Mouse (Mus musculus): Measurements from ENCODE around the gene Vars. TPM values are rescaled to one million over a fixed set of nuclear protein-coding genes. Genes with fewer than 3 reads are reported as not detected.

The Vars gene
- 109 and 114 TPM in 2 replicates for polyA plus RNA-seq (2014; fragmentation: Nextera tagmentation; extraction: Ambion mirVana)

GRCm38 (mm10) chr17:35000717-35001451, at the start of gene Vars:
Vars (plus strand) TSS chr17:35000987.
- H3K9me3 ChIP-seq (ENCODE audit: control insufficient read depth, low read length), result no peaks in the 10 kb centered on the region
- H3K4me1 ChIP-seq (ENCODE audit: control insufficient read depth, insufficient read depth, low read length), result peaks cover 11% of the 10 kb centered on the region
- peak; percentile 95 for DNase-seq (ENCODE audit: low spot score)
- peak within 1 kb of the TSS; percentile 77 for H3K9ac ChIP-seq (ENCODE audit: low read length)
- under 1% methylated on average over 79 of the region's 83 CpGs for WGBS
- H3K4me3 ChIP-seq (ENCODE audit: low read depth, low read length), result peak within 1 kb of the TSS; percentile 76
- peak within 1 kb of the TSS; percentile 92 for H3K27ac ChIP-seq (ENCODE audit: low read depth, low read length)
- H3K36me3 ChIP-seq (ENCODE audit: control insufficient read depth, insufficient read depth, low read length), result peaks cover 11% of the 10 kb centered on the region
- H3K4me2 ChIP-seq (ENCODE audit: low read depth), result peak within 1 kb of the TSS; percentile 96
- peak; percentile 87 for ATAC-seq (ENCODE audit: insufficient read depth, low FRiP score, low TSS enrichment)
- no peaks in the 10 kb centered on the region for H3K27me3 ChIP-seq (ENCODE audit: control insufficient read depth, insufficient read depth, low read length)

DNA sequence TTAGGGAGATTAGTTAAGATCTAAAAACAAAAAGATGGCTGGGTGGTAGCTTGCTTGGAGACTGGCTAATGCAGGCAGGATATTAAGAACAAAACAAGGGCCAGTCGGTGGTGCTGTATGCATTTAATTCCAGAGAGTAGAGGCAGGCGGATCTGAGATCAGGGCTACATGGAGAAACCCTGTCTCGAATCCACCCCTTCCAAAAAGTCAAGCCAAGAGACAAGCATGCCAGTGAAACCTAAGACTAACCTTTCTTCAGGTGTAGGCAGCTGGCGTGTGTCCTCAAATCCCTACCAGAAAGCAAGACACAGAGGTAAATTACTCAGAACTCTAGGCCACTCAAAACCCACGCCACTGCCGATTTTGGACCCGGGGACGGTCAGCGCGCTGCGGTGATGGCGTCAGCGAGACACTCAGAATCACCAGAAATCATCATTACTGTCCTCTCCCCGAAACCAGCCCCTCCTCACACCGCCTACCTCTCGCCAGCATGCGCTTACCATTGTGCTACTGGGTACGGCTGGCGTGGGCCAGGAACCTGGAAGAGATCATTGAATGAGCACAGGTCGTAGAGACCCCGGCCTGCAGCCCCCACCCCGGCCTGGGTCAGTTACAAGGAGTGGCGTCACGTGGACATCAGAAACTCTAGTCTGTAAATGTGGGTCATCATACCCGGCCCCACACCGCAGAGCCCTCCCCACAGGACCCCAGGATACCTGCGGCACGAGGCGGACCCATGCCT, 49.0 kb upstream of the Vars start:
- H3K27ac ChIP-seq (ENCODE audit: low read depth, low read length), result peak overlapping the region; percentile 92
- peaks cover 11% of the 10 kb centered on the region for H3K36me3 ChIP-seq (ENCODE audit: control insufficient read depth, insufficient read depth, low read length)
- H3K4me1 ChIP-seq (ENCODE audit: control insufficient read depth, insufficient read depth, low read length), result peaks cover 7% of the 10 kb centered on the region; the same call in 1 of the 2 replicates
- WGBS, result under 1% methylated on average over 29 of the region's 29 CpGs
- 0 out of 2 replicates have a peak, but pooled peaks cover under 1% of the 10 kb centered on the region for H3K27me3 ChIP-seq (ENCODE audit: control insufficient read depth, insufficient read depth, low read length)
- DNase-seq (ENCODE audit: low spot score), result no peak
- H3K9me3 ChIP-seq (ENCODE audit: control insufficient read depth, low read length), result no peaks in the 10 kb centered on the region
- ATAC-seq (ENCODE audit: insufficient read depth, low FRiP score, low TSS enrichment), result no peak
- peak overlapping the region; percentile 99 for H3K4me3 ChIP-seq (ENCODE audit: low read depth, low read length)
- H3K4me2 ChIP-seq (ENCODE audit: low read depth), result peak overlapping the region; percentile 76
- peak overlapping the region; percentile 99 for H3K9ac ChIP-seq (ENCODE audit: low read length)

DNA sequence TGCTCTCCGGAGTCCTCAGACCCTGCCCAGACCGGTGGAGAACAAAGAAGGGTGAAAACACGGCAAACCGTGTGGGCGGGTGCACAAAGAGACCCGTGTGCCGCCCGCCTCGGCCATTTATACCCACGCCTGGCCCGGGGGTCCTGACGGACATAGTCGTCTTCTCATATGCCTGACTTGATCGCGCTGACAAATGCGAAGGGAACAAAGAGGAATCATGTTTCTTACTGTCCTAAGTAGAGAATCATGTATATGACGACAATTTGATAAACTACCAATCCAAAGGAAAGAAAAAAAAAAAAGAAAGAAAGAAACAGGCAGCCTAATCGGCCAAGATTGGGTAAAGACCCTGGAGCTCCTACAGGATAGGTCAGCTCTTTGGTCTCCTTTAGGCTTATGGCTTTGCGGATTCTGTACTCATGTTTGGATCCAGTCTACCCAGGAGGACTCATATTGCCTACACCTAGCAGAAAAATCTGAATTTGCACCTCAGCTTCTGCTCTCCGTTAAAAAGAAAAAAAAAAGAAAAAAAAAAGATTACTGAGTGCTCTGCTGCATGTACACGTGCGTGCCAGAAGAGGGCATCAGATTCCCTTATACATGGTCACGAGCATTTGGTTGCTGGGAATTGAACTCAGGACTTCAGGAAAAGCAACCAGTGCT, 48.3 kb upstream of the Vars start:
- peak overlapping the region; percentile 76 for H3K4me2 ChIP-seq (ENCODE audit: low read depth)
- peaks cover 7% of the 10 kb centered on the region; the same call in 1 of the 2 replicates for H3K4me1 ChIP-seq (ENCODE audit: control insufficient read depth, insufficient read depth, low read length)
- ATAC-seq (ENCODE audit: insufficient read depth, low FRiP score, low TSS enrichment) (peak; percentile 79), DNase-seq (ENCODE audit: low spot score) (peak; percentile 85)
- no peaks in the 10 kb centered on the region for H3K9me3 ChIP-seq (ENCODE audit: control insufficient read depth, low read length)
- under 1% methylated on average over 23 of the region's 23 CpGs for WGBS
- peaks cover 11% of the 10 kb centered on the region for H3K36me3 ChIP-seq (ENCODE audit: control insufficient read depth, insufficient read depth, low read length)
- H3K27ac ChIP-seq (ENCODE audit: low read depth, low read length), result peak overlapping the region; percentile 92
- 0 out of 2 replicates have a peak, but pooled peaks cover 3% of the 10 kb centered on the region for H3K27me3 ChIP-seq (ENCODE audit: control insufficient read depth, insufficient read depth, low read length)
- peak overlapping the region; percentile 99 for H3K4me3 ChIP-seq (ENCODE audit: low read depth, low read length)
- H3K9ac ChIP-seq (ENCODE audit: low read length), result peak overlapping the region; percentile 99

DNA sequence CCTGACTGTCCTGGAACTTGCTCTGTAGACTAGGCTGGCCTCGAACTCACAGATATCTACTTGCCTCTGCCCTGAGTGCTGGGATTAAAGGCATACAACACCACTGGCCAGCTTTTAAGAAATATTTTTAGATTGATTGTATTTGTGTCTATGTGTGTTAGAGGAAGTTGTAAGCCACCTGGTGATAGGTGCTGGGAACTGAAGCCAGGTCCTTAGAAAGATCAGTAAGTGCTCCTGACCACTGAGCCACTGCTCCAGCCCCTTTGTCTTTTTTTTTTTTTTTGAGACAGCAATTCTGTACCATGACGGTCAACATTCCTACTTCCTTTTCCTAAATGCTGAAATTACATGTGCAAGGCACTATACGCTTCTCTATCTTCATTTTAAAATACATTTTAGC, 47.5 kb upstream of the Vars start:
- Histone ChIP-seq H3K27me3 (ENCODE audit: control insufficient read depth, insufficient read depth, low read length) (0 out of 2 replicates have a peak, but pooled peaks cover 3% of the 10 kb centered on the region), H3K9ac (ENCODE audit: low read length) (no peak overlapping the region), H3K9me3 (ENCODE audit: control insufficient read depth, low read length) (no peaks in the 10 kb centered on the region), H3K4me3 (ENCODE audit: low read depth, low read length) (no peak overlapping the region; the same call in 1 of the 2 replicates), H3K4me2 (ENCODE audit: low read depth) (no peak overlapping the region; the same call in 1 of the 2 replicates), H3K4me1 (ENCODE audit: control insufficient read depth, insufficient read depth, low read length) (peaks cover 7% of the 10 kb centered on the region; the same call in 1 of the 2 replicates), H3K36me3 (ENCODE audit: control insufficient read depth, insufficient read depth, low read length) (peaks cover 11% of the 10 kb centered on the region), H3K27ac (ENCODE audit: low read depth, low read length) (no peak overlapping the region)
- WGBS, result 92% methylated on average over 3 of the region's 3 CpGs
- DNase-seq (ENCODE audit: low spot score) (no peak), ATAC-seq (ENCODE audit: insufficient read depth, low FRiP score, low TSS enrichment) (no peak)

- H3K4me2 ChIP-seq (ENCODE audit: low read depth), result no peak overlapping the region
- peaks cover 7% of the 10 kb centered on the region; the same call in 1 of the 2 replicates for H3K4me1 ChIP-seq (ENCODE audit: control insufficient read depth, insufficient read depth, low read length)
- H3K27ac ChIP-seq (ENCODE audit: low read depth, low read length), result no peak overlapping the region
- WGBS, result 94% methylated on average over 4 of the region's 4 CpGs
- no peak overlapping the region for H3K9ac ChIP-seq (ENCODE audit: low read length)
- H3K27me3 ChIP-seq (ENCODE audit: control insufficient read depth, insufficient read depth, low read length), result 0 out of 2 replicates have a peak, but pooled peaks cover 3% of the 10 kb centered on the region
- ATAC-seq (ENCODE audit: insufficient read depth, low FRiP score, low TSS enrichment) (no peak), DNase-seq (ENCODE audit: low spot score) (no peak)
- H3K4me3 ChIP-seq (ENCODE audit: low read depth, low read length), result no peak overlapping the region
- no peaks in the 10 kb centered on the region for H3K9me3 ChIP-seq (ENCODE audit: control insufficient read depth, low read length)
- peaks cover 11% of the 10 kb centered on the region for H3K36me3 ChIP-seq (ENCODE audit: control insufficient read depth, insufficient read depth, low read length)
Measured at GRCm38 (mm10) chr17:34953904-34954303, 46.9 kb upstream of the Vars start.

DNA sequence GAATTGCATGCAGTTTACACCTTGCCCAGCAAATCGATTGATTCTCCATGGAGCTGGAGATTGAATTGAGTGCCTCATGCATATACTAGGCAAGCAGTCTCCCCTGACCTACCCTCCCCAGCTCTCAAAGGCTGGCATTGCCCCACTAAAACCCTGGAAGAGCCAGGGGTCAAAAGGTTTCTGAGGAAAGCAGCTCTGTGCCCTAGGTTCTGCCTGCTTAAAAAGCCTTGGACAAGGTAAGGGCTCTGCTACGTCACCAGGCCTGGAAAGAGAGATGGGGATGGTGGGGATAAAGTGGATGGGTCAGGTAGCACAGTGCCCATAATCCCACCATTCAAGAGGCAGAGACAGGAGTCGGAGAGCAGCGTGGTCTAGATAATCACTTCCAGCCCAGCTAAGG, 46.0 kb upstream of the Vars start:
- Histone ChIP-seq H3K9me3 (ENCODE audit: control insufficient read depth, low read length) (no peaks in the 10 kb centered on the region), H3K36me3 (ENCODE audit: control insufficient read depth, insufficient read depth, low read length) (peaks cover 8% of the 10 kb centered on the region), H3K4me2 (ENCODE audit: low read depth) (no peak overlapping the region), H3K27ac (ENCODE audit: low read depth, low read length) (no peak overlapping the region), H3K4me3 (ENCODE audit: low read depth, low read length) (no peak overlapping the region), H3K4me1 (ENCODE audit: control insufficient read depth, insufficient read depth, low read length) (peaks cover 7% of the 10 kb centered on the region), H3K27me3 (ENCODE audit: control insufficient read depth, insufficient read depth, low read length) (0 out of 2 replicates have a peak, but pooled peaks cover 3% of the 10 kb centered on the region), H3K9ac (ENCODE audit: low read length) (no peak overlapping the region)
- ATAC-seq (ENCODE audit: insufficient read depth, low FRiP score, low TSS enrichment) (no peak), DNase-seq (ENCODE audit: low spot score) (no peak)
- 80% methylated on average over 4 of the region's 4 CpGs for WGBS

- Histone ChIP-seq H3K4me1 (ENCODE audit: control insufficient read depth, insufficient read depth, low read length) (peaks cover 6% of the 10 kb centered on the region), H3K9me3 (ENCODE audit: control insufficient read depth, low read length) (no peaks in the 10 kb centered on the region), H3K9ac (ENCODE audit: low read length) (no peak overlapping the region), H3K27me3 (ENCODE audit: control insufficient read depth, insufficient read depth, low read length) (peaks cover 7% of the 10 kb centered on the region; the same call in 1 of the 2 replicates), H3K36me3 (ENCODE audit: control insufficient read depth, insufficient read depth, low read length) (no peaks in the 10 kb centered on the region; the same call in 1 of the 2 replicates), H3K4me3 (ENCODE audit: low read depth, low read length) (no peak overlapping the region), H3K4me2 (ENCODE audit: low read depth) (no peak overlapping the region), H3K27ac (ENCODE audit: low read depth, low read length) (no peak overlapping the region)
- no peak for DNase-seq (ENCODE audit: low spot score)
- WGBS, result 83% methylated on average over 3 of the region's 3 CpGs
- ATAC-seq (ENCODE audit: insufficient read depth, low FRiP score, low TSS enrichment), result no peak
Measured at GRCm38 (mm10) chr17:34955884-34956283, 44.9 kb upstream of the Vars start.

- no peak overlapping the region for H3K9ac ChIP-seq (ENCODE audit: low read length)
- H3K4me1 ChIP-seq (ENCODE audit: control insufficient read depth, insufficient read depth, low read length), result peaks cover 3% of the 10 kb centered on the region; the same call in 1 of the 2 replicates
- H3K9me3 ChIP-seq (ENCODE audit: control insufficient read depth, low read length), result no peaks in the 10 kb centered on the region
- no peaks in the 10 kb centered on the region for H3K36me3 ChIP-seq (ENCODE audit: control insufficient read depth, insufficient read depth, low read length)
- no peak for DNase-seq (ENCODE audit: low spot score)
- no peak overlapping the region for H3K27ac ChIP-seq (ENCODE audit: low read depth, low read length)
- H3K27me3 ChIP-seq (ENCODE audit: control insufficient read depth, insufficient read depth, low read length), result peaks cover 7% of the 10 kb centered on the region; the same call in 1 of the 2 replicates
- 48% methylated on average over 1 of the region's 1 CpGs for WGBS
- ATAC-seq (ENCODE audit: insufficient read depth, low FRiP score, low TSS enrichment), result no peak
- H3K4me3 ChIP-seq (ENCODE audit: low read depth, low read length), result no peak overlapping the region
- no peak overlapping the region for H3K4me2 ChIP-seq (ENCODE audit: low read depth)
Measured at GRCm38 (mm10) chr17:34956340-34956739, 44.4 kb upstream of the Vars start.

All from neural tube, embryonic 11.5 days (tissue).